Mouse (Mus musculus) thymus, postnatal 4 days (tissue): ENCODE data around the gene Gjb3.

Experiments used
- DNase-seq: peaks from one replicate; pipeline ENCODE4 v3.0.0; 2021

Gene Gjb3

DNA sequence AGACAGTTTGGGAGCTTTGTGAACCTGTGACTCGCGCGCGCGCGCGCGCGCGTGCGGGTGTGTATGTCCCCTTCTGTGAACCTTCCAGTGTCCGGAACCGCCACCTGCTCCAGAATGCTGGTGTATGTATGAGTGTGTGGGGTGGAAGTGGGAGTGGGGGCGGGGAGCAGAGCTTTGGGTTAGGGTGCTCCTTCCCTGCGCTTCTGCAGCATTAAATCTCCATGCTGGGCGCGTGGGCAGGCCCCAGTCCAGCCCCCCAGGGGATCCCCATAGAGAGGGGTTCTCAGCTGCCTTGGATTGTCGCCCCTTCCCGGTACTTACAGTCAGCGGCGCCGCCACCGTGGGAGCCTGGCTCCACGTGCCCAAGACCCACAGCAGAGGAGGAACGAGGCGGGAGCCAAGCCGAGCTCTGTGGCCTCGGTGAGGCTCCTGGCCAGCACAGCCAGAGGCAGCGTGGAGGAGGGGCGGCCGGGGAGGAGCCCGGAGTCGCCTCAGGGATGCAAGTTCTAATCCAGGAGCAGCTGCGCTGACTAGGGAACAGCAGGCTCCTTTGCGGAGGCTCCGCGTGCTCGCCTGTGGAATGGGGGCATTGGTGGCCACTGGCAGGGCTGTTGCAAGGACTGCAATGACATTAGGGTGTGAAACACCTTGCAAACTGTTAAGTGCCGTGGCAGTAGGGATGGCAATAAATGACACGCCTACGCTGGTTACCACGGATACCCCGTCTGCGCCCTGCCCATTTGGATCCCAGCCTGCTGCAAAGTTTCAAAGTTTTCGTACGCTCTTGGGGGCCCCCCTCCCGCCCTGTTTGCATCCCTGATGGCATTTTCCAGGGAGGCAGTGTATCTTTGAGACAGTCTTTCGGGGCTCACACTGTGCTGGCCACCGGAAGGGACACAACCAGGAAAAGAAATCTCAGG, at the start of gene Gjb3:
Gene Gjb3, minus strand, starts transcription at position 664 of the 920 bp plus-strand sequence.
- no peak for DNase-seq

DNA sequence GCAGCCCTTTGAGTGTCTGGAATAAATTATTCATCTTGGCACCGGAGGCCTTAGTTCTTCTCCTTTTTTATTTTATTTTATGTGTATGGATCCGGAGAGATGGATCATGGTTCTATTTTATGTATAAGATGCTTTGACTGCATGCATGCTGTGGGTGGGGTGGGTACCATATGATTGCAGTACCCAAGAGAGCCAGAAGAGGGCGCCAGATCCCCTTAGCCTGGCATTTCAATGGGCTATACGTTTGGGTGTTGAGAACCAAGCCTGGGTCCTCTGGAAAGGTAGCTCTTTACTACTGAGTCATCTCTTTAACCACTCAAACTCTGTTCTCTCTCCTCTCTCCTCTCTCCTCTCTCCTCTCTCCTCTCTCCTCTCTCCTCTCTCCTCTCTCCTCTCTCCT, 46.7 kb upstream of the Gjb3 start:
- DNase-seq: peak; percentile 65

DNA sequence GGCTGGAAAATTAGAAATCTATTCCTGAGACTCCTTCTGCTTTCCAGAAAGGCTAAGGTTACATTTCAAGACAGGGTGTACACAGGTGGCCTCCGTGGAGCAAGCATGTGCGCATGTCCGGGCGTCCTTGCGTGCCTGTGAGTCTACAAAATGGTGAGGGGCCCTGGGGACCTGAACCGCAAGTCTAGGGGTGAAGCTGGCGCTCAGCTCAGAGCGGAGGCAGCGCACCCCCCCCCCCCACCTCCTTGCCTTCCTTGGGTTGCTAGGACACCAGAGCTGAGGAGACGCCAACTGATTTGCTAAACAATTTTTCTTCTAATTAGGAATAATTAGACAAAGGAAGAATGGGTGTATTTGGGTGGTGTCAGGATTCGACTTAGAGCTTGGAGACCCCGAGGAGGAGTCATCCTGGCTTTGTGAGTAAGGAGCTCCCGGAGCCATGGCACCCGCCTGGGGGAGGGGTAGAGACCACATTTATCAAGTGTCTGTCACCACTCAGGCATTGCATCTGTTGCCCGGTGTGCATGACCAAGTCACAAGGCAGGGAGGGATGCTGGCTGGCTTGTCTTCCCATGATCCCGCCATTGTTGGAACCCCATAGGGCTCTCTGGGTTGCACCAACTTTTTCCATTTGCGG, 45.0 kb upstream of the Gjb3 start:
- DNase-seq: no peak

DNA sequence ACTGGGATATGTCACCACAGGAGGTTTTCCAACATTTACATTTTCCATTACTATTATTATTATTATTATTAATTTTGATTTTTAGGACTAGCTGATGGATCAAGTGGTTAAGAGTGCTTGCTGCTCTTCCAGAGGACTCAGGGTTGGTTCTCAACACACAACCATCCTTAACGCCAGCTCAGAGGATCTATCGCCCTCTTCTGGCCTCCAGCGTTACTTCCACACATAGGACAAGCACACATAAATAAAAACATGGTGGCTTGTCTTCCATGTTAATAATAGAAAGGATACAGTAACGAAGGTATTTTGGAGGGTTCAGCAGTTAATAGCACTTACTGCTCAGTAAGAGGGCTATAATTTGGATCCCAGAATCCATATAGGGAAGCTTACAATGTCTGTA, 44.0 kb upstream of the Gjb3 start:
- no peak for DNase-seq

DNA sequence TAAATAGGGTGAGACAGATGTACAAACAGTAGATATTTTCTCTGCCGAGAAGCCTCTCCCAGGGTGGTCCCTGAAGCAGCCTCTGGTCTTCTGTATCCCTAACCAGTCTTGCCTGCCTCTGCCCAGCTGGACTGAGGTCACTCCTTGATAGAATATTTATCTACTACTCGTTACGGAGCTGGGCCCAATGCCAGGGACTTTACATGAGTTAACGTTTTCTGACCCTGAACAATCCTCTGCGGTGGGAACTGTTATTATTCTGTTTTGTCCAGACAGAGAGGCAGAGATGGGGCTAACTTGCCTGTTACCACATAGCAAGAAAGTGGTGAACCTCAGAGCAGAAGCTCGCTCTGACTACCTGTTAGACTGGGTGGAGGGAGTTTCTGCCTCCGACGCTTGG, 42.8 kb upstream of the Gjb3 start:
- no peak for DNase-seq

DNA sequence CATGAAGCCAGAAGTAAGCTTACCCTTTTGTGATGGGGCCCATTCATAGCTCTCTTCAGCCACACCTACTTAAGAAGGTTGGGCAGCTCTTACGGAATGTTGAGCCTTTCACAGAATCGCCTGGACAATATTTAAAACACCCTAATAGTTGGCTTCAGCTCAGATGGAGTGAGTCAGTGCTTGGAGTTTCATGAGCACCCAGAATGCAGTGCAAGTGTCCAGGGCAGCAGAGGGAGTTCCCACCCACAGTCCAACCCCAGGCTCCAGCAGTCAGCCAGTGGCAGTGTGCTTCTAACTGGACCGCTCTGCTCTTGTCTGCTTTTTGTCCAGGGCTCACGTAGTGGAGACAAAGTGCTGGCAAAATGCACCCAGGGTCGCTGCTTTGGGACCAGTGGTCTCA, 40.9 kb upstream of the Gjb3 start:
- no peak for DNase-seq

DNA sequence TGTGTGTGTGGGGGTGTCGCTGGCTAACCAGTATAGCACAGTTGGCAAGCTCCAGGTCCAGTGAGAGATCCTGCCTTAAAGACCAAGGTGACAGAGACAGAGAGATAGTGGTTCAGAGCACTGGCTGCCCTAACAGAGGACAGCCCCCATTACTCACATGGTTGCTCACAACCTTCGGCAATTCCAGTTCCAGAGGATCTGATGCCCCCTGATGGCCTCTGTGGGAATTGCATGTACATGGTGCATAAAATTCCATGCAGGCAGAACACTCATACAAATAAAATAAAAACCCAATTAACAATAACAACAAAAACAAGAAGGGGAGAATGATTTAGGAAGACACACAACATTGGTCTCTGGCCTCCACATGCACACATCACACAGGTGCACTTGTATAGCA, 39.8 kb upstream of the Gjb3 start:
- DNase-seq: peak; percentile 48

DNA sequence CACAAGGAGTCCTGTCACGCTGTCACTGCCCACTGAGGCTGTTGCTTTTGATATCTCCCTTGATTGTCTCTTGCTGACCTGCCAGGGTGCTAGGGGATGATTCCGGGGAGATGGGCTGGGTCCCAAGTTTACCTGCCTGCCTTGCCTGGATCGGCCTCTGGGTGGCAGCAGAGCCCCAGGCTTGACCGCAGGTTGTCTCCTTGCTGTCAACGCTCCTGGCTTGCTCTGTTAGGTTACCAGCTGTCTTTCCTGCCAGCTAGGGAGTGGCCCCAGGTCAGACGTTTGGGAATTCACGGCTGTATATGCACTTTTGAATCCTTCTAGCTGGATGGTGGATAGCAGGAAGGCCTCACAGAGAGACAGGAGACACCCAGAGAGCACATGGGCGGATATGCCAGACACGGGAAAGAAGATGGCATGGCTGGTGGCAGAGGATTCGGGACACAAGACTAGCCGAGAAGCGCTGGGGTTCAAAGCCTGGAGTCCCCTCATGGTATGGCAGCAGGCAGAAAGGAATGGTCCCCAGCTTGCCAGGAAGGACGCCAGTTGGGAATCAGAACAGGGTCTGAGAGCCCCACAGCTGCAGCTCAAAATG, 37.8 kb upstream of the Gjb3 start:
- peak; percentile 78 for DNase-seq

DNA sequence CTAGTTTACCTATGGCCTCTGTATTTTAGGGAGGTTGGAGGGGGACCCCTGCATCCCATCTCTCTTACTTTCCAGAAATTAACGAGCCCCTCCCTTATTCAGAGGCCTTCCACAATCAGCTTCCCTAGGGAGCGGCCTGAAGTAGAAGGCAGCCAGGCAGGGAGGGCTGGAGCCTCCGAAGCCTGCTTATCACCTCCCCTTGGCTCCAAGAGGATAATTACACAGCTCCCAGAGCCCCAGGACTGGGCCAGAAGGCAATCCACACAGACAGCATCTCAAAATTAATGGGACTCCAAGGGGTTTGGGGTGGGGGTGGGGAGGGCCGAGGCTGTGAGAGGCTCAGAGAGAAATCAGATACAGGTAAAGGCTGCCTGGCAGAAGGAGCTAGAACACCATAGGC, 35.2 kb upstream of the Gjb3 start:
- DNase-seq: no peak

DNA sequence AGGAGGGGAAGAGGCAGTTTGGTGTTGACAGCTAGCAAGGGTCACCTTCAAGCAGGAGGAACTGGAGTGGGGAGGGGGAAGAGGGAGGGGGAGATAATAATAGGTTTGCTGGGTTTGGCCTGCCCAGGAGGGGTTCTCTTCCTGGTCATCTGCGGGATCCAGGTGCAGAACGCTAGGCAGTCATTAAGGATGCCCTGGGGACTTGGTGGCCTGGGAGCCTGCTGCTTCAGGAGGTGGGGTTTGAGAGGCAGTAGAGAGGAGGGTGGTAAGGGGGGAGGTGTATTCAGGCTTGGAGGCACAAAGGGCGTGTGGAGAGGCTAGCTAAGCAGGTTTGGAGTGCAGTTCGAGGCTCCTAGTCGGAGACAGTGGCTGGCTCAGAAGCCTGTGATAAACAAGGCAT, 34.8 kb upstream of the Gjb3 start:
- DNase-seq: no peak

DNA sequence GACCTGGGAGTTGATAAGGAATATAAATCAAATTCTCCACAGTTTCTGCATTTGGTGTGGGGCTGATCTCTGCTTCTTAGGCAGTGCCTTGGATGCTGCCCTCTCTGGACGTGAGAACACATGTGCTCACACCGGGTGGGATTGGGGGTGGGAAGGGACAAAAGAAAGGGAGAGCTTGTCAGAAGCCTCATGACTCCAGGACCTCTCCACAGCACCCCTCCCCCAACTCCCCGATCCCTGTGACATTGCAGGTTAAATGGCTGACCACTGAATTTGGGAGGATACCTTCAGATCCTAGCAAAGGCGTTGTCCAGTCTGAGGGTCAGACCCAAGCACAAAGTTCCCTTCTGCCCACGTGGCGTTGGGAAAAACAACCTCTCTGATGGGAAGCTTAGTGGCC, 33.8 kb upstream of the Gjb3 start:
- no peak for DNase-seq

DNA sequence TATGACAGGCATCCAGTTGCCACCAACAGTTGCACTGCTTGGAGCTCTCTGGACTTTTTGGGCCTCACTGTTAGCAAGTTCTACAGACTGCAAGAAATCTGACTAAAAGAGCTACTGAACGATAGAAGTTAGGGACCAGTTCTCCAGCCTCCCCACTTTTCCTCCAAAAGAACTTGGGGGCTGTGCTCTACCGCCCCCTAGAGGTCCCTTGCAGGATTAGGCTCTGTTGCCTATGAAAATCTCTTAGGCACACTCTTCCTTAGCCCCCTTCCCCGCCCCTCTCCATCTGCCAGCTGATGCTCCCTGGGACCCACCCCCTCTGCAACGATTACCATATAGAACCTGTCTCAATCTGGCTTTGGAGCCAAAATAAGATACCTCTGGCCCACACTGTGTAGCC, 32.7 kb upstream of the Gjb3 start:
- peak; percentile 30 for DNase-seq

DNA sequence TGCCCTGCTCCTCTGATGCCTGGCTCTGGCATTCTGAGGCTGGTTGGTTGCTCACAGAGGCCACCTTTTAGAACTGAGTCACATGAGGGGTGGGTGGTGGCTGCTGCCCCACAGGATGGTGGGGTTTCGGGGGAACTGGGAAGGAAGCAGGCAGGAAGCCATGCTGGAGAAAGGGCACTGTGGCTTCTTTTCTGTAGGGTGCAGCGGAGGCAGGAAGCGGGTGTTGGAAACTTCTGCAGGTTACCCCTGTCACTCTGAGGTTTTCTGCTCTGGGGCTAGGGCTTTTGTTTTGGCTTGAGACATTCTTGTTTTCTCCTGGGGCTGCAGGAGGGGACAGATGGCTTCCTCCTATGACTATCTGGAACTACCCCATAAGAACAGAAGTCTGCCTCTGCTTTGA, 31.9 kb upstream of the Gjb3 start:
- DNase-seq: no peak

DNA sequence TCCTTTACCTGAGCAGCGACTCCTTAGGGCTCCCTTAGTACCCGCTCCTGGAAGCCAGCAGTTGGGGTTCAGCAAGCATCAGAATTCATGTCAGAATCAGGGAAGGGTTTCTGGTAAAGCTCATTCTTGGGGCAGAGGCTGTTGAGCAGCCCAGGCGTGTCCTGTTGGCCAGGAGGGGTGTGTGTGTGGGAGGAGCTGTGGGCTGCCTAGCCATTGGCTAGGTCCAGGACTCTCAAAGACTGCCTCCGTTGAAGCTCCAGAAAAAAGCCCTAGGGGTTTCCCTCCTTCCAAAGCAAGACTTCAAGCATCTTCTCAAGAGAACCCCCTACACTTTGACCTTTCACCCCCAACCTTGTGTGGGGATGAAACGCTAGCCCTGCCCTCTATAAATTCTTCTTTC, 27.4 kb upstream of the Gjb3 start, which contains the start of gene Gjb5:
Gene Gjb5, minus strand, starts transcription at position 164 of the 400 bp plus-strand sequence.
- no peak for DNase-seq

DNA sequence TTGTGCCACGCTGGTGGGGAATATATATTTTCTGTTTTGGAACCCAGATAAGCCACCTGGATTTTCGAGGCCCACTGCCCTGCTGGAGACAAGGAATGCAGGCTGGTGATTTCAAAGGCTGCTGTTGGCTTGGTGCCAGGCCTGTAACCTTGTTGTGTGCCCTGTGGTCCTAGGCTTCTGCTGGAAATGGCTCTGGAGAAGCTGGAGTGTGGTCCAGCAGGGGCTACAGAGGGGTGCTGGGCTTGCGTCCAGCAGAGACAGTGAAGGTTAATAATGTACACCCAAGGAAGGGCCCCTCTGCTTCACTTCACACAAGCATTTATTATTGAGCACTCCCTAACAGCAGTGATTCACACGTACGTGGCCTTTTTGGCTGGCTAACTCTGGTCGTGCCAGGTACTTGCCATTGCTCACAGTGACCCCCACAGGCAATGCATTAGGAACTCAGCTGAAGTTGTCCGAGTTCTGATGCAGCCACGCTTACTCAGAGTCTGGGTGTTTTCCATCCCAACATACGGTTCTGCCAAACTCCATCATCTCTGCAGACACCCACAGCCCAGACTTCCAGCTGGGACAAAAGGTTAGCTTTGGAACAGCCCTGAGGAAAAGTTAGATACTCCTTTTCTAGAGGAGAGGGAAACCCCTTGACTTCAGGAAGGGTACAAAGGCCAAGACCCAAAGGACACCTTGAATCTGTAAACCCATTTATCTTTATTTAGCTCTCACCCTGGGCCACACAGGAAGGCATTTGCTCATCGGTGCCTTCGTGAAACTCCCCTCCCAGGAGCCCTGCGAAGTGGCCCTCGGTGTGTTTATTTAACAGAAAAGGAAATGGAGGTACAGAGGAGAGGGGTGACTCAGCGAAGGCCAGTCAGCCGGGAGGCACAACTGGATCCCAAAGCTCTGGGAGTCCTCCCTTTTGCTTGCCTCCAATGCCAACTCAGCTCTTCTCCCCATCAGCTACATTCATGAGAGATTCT, 24.2 kb upstream of the Gjb3 start:
- no peak for DNase-seq

DNA sequence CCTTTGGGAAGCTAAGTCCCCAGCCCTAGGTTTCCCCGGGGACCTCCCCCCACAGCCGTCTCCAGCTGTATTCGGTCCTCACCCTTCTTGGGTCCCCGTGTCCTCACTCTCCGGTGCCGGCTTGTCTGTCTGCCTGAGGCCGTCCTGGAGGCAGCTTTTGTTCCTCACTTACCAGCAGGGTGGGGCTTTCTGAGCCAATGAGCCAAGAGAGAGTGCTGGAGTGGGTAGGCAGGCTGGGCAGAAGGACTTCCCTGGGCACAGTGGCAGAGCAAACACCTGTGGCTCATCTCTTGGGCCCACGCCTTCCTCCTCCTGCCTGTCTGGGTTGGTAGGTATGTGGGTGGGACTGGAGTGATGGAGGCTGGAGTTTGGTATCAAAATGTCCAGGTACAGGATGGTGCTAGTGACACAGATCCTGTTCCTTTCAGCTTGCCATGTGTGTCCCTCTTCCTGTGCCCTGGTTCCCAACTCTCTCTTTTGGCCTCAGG, 23.4 kb upstream of the Gjb3 start, which contains the start of gene Gjb4:
Gene Gjb4, minus strand, starts transcription at position 131 of the 488 bp plus-strand sequence.
- no peak for DNase-seq

DNA sequence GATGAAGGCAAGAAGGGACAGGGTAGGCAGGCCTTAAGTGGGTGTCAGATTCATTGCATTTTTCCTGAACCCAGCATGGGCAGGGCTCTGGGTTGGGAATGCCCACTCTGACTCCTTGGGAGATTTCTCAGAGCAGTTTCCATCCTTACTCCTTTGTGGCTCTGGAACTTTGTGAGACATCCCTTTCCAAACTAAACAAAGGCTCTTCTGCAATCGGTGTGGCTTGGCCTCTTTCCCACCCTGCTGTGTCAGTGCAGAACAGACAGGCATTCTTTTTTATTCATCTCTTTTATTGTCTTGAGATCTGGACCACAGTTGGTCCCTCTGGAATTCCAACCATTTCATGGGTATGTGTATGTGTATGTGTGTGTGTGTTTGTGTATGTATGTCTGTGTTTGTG, 21.9 kb upstream of the Gjb3 start:
- no peak for DNase-seq

DNA sequence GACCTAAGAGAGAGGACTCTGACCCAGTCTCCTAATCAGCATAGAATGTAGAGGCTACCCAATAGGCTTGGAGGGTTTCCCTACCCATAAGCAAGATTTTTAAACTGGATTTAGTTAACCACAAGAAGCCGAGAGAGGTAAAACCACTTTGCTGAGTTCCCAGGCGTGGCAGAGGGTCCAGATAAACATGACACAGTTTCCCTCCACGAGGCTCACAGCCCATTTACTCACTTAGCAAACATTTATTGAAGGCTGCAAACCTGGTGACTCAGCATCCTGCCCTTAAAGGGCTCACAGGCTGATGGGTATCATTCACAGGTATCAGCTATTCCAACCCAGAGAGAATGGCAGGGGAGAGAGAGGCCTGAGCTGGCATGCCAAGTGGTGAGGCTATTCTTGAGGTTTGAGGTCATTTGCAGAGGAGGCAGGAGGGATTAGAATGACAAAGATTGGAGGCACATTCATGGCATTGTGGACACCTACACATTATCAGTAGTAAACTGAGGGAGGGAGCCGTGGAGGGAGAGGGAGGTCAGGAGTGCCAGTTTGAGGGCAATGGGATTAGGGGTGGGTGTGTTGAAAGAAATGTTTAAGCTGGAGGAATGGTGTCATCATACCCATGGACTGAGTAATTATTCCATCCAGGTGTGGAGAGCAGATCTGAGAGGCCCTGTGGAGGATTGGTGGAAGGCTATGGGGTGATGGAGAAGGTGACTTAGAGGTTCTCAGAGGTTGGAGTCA, 19.1 kb upstream of the Gjb3 start:
- DNase-seq: no peak

DNA sequence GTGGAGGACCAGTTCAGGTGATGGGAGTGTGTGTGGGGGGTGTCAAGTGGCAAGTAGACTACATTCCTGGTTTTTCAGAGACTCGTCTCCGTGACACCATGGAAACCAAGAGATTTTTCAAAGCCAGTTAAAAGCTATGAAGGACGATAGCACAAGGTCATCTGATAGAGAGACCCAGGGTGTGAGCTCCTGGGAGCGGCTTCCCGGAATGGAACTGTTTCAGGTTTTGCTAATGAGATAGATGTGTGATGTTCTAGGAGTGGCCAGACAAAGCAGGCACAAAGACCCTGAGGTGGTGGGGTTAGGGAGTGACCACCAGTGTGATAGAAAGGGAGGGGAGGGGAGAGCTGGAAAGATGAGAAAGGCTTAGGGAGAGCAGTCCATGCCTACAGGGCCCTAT, 14.4 kb upstream of the Gjb3 start:
- no peak for DNase-seq

DNA sequence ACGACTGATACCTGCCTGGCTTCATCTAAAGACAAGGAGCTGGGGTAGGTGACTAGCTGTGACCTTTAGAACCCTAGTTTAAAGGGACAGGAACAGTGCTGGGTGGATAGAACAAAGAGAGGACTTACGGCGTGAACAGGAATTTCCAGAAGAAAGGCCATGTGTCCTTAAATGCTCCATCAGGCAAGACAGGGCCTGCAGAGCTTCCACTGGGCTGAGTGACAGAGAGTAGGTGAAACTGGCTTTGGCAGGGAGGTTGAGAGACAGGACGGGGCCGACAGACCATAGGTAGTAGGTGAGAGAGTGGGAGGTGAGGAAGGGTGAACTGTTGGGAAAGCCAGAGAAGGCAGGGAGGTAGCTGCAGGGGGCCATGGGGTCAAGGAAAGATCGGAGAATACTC, 10.7 kb upstream of the Gjb3 start:
- no peak for DNase-seq

DNA sequence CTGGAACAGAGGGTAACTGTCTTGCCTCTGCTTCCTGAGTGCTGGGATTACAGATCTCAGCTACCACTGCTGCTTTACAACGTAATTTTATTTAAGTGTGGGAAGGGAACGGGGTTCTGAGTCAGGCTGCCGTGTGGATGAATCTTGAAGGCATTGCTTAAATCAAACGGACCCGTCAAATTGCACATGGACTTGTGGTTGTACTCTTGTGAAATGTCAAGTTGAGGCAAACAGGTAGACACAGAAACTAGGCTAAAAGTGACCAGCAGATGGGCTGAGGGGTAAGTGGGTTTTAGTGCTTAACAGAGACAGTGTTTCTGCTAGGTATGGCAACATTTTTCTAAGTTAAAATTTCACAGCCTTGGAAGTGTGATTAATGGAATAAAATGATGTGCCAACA, 7.0 kb upstream of the Gjb3 start:
- no peak for DNase-seq
